Mouse (Mus musculus) kidney, postnatal 4 days (tissue): ENCODE measurements around the gene AY358078.
A peak's percentile ranks its signal among the peaks of the same experiment; 100 is the strongest.
"Not testable (repeated sequence)": the region's sequence is repeated elsewhere in the genome, so short reads cannot be mapped to it uniquely, and the experiment has no call there.

Experiments used
- DNase-seq, 2 experiments: peaks; one replicate each; pipeline ENCODE4 v3.0.0; 2021; ENCODE audit warnings: mixed read lengths in 2 of 2

AY358078 gene

GRCm38 (mm10) chr14:51799746-51800145 is at the start of gene AY358078:
AY358078 (plus strand) TSS chr14:51800046.
- no peak for DNase-seq

- DNase-seq: no peak
Measured at GRCm38 (mm10) chr14:51755944-51756343, 43.9 kb upstream of the AY358078 start.

GRCm38 (mm10) chr14:51771378-51771777 is 28.5 kb upstream of the AY358078 start:
- not testable (repeated sequence) for DNase-seq

GRCm38 (mm10) chr14:51773490-51773889 is 26.4 kb upstream of the AY358078 start, which contains the start of gene Ang4:
Ang4 (minus strand) TSS chr14:51773590.
- DNase-seq: no peak

GRCm38 (mm10) chr14:51777791-51778190 is 22.1 kb upstream of the AY358078 start:
- DNase-seq: no peak

GRCm38 (mm10) chr14:51778865-51779481 is 20.9 kb upstream of the AY358078 start:
- no peak for DNase-seq

GRCm38 (mm10) chr14:51786335-51786734 is 13.5 kb upstream of the AY358078 start:
- no peak for DNase-seq

GRCm38 (mm10) chr14:51787061-51787460 is 12.8 kb upstream of the AY358078 start:
- no peak for DNase-seq

GRCm38 (mm10) chr14:51789196-51789595 is 10.7 kb upstream of the AY358078 start:
- no peak for DNase-seq

- DNase-seq: no peak
Measured at GRCm38 (mm10) chr14:51794106-51794505, 5.7 kb upstream of the AY358078 start.

- DNase-seq: no peak
Measured at GRCm38 (mm10) chr14:51826625-51827024, 26.8 kb downstream of the AY358078 start.

- DNase-seq: peak; percentile 44 to 50
Measured at GRCm38 (mm10) chr14:51827842-51828241, 28.0 kb downstream of the AY358078 start.

- DNase-seq: no peak
Measured at GRCm38 (mm10) chr14:51829188-51829587, 29.3 kb downstream of the AY358078 start.

- DNase-seq: peak; percentile 26 to 41
Measured at GRCm38 (mm10) chr14:51838480-51838879, 38.6 kb downstream of the AY358078 start.

GRCm38 (mm10) chr14:51842250-51842649 is 42.4 kb downstream of the AY358078 start:
- DNase-seq: no peak

- DNase-seq: no peak
Measured at GRCm38 (mm10) chr14:51842781-51843180, 42.9 kb downstream of the AY358078 start.

GRCm38 (mm10) chr14:51843882-51844281 is 44.0 kb downstream of the AY358078 start:
- DNase-seq: no peak

- DNase-seq: no peak
Measured at GRCm38 (mm10) chr14:51846566-51846965, 46.7 kb downstream of the AY358078 start.

- peak; percentile 16 to 31 for DNase-seq
Measured at GRCm38 (mm10) chr14:51851006-51851405, 51.2 kb downstream of the AY358078 start.

GRCm38 (mm10) chr14:51853399-51853798 is 53.6 kb downstream of the AY358078 start, which contains the start of gene Ear6:
Ear6 (plus strand) TSS chr14:51853699.
- DNase-seq: no peak

- DNase-seq: not testable (repeated sequence)
Measured at GRCm38 (mm10) chr14:51855280-51855679, 55.4 kb downstream of the AY358078 start.

GRCm38 (mm10) chr14:51863603-51864002 is 63.8 kb downstream of the AY358078 start:
- peak; percentile 48 to 53 for DNase-seq

GRCm38 (mm10) chr14:51870756-51871155 is 70.9 kb downstream of the AY358078 start:
- DNase-seq: no peak

- DNase-seq: no peak
Measured at GRCm38 (mm10) chr14:51871741-51872140, 71.9 kb downstream of the AY358078 start.
